Mouse (Mus musculus): ENCODE measurements at regions not wholly inside any gene's neighbourhood (a gene's known extent, or its start where the extent isn't known, plus 50 kb on each side); places are given as distances from the start of the nearest gene placed in this dataset.

DNA sequence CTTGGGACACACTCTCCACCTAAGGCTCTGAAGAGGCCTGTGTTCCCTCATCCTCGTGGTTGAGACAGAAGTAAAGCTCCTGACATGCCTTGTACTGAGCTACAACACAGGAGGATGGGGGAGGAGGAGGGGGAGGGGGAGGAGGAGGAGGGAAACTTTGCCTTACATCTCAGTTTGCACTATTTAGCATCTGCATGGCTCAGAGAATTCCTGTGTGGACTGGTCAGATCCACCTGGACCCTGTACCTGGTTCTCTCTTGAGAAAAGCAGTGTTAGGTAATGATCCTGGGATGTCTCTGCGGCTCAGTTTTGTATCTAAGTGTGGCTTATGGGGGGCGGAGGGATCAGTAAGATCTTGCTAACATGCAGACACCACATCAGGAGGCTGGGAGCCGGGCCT, 102.2 kb upstream of the Sulf2 start:
- peaks cover 23% of the 10 kb centered on the region for H3K4me1 ChIP-seq

DNA sequence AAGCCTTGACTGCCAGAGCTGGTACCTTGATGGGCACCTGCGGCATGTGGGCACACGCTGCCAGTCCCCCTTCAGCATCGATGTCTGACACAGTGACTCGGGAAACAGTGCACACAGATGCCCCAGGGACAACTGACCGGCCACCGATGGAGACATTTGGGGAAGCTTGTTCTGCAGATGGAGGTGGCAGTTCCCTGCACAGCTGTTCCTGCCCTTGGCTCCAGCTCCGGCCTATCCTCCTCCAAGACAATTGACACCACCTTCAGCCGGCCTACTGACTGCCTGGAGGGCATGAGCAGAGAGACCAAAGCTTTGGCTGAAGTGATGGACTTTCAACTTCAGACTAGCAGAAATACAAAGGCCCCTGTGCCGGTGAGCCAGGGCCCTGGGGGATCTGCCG, 100.7 kb upstream of the Sulf2 start:
- 90% methylated on average over 10 of the region's 10 CpGs for WGBS
- no peak for ATAC-seq (replicated peaks)
- H3K9me3 ChIP-seq, result no peaks in the 10 kb centered on the region

More for the DNA sequence above, 102.2 kb upstream of the Sulf2 start:
- Histone ChIP-seq H3K9ac (replicated peaks) (no peak overlapping the region), H3K4me2 (replicated peaks) (no peak overlapping the region), H3K9me3 (no peaks in the 10 kb centered on the region), H3K27ac (replicated peaks) (no peak overlapping the region), H3K27me3 (no peaks in the 10 kb centered on the region), H3K36me3 (no peaks in the 10 kb centered on the region), H3K4me3 (no peak overlapping the region)
- no peak for ATAC-seq (replicated peaks)
- 64% methylated on average over 4 of the region's 4 CpGs for WGBS

DNA sequence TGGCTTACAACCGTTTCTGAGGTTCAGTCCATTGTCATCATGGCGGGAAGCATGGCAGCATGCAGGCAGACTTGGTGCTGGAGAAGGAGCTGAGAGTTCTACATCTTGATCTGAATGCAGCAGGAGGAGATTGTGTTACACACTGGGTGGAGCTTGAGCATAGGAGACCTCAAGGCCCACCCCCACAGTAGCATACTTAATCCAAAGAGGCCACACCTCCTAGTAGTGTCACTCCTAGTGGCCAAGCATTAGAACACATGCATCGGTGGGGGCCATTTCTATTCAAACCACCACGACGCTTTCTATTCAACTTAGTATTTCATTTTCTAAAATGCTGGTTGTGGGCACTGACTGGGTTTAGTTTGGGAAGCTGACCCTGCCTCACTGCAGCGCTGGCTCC, 99.1 kb upstream of the Sulf2 start:
- Histone ChIP-seq H3K27me3 (no peaks in the 10 kb centered on the region), H3K4me1 (peaks cover 12% of the 10 kb centered on the region), H3K4me2 (replicated peaks) (no peak overlapping the region), H3K9me3 (no peaks in the 10 kb centered on the region), H3K4me3 (no peak overlapping the region), H3K9ac (replicated peaks) (no peak overlapping the region), H3K27ac (replicated peaks) (no peak overlapping the region), H3K36me3 (no peaks in the 10 kb centered on the region)
- ATAC-seq (replicated peaks), result no peak
- WGBS, result 77% methylated on average over 6 of the region's 6 CpGs

More for the DNA sequence above, 100.7 kb upstream of the Sulf2 start:
- H3K4me2 ChIP-seq (replicated peaks), result no peak overlapping the region
- no peak overlapping the region for H3K27ac ChIP-seq (replicated peaks)
- H3K9ac ChIP-seq (replicated peaks), result no peak overlapping the region
- peaks cover 16% of the 10 kb centered on the region for H3K4me1 ChIP-seq
- H3K36me3 ChIP-seq, result no peaks in the 10 kb centered on the region
- H3K27me3 ChIP-seq, result no peaks in the 10 kb centered on the region
- no peak overlapping the region for H3K4me3 ChIP-seq

DNA sequence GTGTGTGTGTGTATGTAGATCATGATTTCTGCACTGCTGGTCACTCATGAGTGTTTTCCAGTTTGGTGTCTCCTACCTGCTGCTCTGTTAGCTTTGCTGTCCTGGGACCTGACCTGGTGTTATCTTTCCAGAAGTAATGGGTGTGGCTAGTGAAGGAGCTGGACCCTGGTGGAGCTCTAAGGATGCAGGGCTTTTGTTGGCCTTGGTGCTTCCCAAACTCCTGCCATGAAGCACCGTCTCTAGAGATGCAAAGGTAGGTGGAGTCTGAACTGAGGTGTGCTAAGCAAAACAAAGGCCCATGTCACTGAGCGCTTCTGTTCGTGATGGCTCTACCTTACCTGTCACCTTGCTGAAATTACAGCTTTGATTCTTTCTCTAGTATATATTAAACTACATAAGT, 96.6 kb upstream of the Sulf2 start:
- 92% methylated on average over 3 of the region's 3 CpGs for WGBS
- Histone ChIP-seq H3K4me1 (peaks cover 6% of the 10 kb centered on the region), H3K27me3 (no peaks in the 10 kb centered on the region), H3K4me3 (no peak overlapping the region), H3K9ac (replicated peaks) (no peak overlapping the region), H3K27ac (replicated peaks) (no peak overlapping the region), H3K9me3 (no peaks in the 10 kb centered on the region), H3K4me2 (replicated peaks) (no peak overlapping the region), H3K36me3 (no peaks in the 10 kb centered on the region)
- no peak for ATAC-seq (replicated peaks)

DNA sequence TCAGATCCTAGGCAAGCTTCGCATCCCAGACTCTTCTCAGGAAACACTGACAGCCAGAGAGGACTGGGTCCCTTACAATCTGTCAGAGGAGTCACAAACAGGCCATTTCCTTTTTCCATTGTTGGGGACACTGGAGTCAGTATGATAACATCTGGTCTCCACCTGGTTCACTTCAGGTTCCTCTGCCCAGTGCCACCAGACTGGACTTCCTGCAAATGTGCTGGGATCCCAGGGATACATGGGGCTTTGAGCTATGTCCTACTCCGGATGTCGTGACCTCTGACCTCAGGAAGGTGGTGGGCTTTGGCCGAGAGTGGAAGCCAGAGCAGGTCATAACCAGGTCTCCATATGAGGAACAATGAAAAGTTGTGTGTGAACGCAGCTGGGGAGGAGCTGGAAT, 96.0 kb upstream of the Sulf2 start:
- 83% methylated on average over 5 of the region's 5 CpGs for WGBS
- H3K4me1 ChIP-seq, result peaks cover 6% of the 10 kb centered on the region
- no peaks in the 10 kb centered on the region for H3K9me3 ChIP-seq
- H3K4me2 ChIP-seq (replicated peaks), result no peak overlapping the region
- H3K9ac ChIP-seq (replicated peaks), result no peak overlapping the region
- no peaks in the 10 kb centered on the region for H3K27me3 ChIP-seq
- no peak overlapping the region for H3K27ac ChIP-seq (replicated peaks)
- H3K4me3 ChIP-seq, result no peak overlapping the region
- no peak for ATAC-seq (replicated peaks)
- no peaks in the 10 kb centered on the region for H3K36me3 ChIP-seq

DNA sequence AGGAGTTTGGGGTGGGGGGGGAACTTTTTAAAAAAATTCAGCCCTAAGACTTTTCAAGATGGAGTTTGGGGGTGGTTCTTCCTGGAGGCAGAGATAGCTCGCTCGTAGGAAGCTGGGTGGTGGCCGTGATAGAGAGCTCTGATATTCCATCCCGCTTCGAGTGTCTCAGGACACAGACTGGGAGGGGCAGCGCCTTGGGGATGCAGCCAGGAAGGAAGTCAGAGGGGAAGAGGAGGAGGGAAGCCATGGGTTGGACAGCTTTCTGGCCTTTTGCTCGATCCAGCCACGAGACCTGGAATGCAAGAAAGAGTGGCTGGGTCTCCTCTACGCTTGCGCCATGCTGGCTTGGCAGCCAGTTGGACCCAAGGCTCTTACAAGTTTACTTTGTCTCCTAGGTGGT, 95.1 kb upstream of the Sulf2 start:
- H3K4me1 ChIP-seq, result peaks cover 6% of the 10 kb centered on the region
- no peak overlapping the region for H3K9ac ChIP-seq (replicated peaks)
- 91% methylated on average over 10 of the region's 10 CpGs for WGBS
- H3K4me2 ChIP-seq (replicated peaks), result no peak overlapping the region
- no peak overlapping the region for H3K27ac ChIP-seq (replicated peaks)
- no peaks in the 10 kb centered on the region for H3K36me3 ChIP-seq
- no peaks in the 10 kb centered on the region for H3K9me3 ChIP-seq
- no peak for ATAC-seq (replicated peaks)
- no peaks in the 10 kb centered on the region for H3K27me3 ChIP-seq
- no peak overlapping the region for H3K4me3 ChIP-seq

DNA sequence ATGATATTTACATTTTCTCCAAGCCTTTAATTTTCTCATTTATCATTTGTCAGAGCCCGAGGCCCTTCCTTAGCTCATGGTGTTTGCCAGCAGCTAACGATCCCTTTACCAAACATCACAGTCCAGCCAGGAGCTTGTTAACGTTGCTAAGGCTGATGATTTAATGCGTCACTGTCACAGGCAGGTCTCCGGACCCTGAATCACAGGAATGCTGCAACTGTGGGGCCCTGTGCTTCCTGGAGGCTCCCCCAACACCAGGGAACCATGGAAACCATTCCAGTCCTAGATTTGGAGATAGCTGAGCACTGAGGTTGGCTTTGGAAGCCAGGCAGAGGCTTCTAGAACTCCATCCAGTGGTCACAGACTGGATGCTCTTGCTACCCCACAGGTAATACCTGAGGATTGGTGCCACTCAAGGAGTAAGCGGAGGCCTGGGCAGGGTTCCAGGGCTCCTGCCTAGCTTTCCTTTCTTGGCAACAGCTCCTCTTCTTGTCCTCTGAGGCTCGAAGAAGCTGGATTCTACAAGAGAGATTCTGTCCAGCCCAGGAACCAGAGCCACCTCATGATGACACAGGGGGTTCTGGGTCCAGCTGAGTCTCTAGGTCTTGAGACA, 94.0 kb upstream of the Sulf2 start:
- Histone ChIP-seq H3K9ac (replicated peaks) (no peak overlapping the region), H3K36me3 (no peaks in the 10 kb centered on the region), H3K27ac (replicated peaks) (no peak overlapping the region), H3K4me3 (no peak overlapping the region), H3K27me3 (no peaks in the 10 kb centered on the region), H3K4me1 (peaks cover 6% of the 10 kb centered on the region), H3K9me3 (no peaks in the 10 kb centered on the region), H3K4me2 (replicated peaks) (no peak overlapping the region)
- WGBS, result 24% methylated on average over 7 of the region's 7 CpGs
- no peak for ATAC-seq (replicated peaks)

DNA sequence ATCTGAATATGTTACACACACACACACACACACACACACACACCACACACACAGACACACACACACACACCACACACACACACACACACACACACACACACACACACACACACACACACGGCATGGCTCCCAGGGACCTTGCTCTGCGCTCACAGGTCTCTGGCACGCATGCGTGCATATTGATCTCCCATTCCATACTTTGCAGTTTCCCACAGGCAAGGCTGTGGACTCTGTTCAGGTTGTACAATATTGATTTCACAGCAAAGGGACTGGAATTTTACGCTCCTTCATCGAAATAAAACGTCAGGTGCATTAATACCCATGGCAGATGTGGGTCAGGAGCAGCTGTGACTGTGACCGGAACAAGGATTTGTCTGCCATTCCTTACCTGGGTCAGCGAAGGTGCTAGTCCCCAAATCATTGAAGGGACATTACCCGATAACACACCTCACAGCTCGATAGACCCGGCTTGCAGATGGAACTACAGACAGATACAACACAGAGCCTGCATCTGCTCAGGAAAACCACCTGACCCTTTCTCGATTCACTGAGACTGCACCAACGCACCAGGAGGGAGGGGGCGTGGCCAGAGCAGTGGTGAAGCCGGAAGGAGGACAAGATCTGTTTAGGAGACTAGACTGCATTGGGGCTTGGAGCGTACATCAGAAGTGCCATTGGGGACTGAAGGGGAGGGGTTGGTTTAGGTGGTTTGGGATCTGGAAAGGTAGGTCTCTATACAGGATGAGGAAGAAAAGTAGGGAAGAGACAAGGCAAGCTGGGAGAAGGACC, 91.1 kb upstream of the Sulf2 start:
- Histone ChIP-seq H3K27ac (replicated peaks) (no peak overlapping the region), H3K27me3 (no peaks in the 10 kb centered on the region), H3K9me3 (no peaks in the 10 kb centered on the region), H3K36me3 (no peaks in the 10 kb centered on the region), H3K4me3 (no peak overlapping the region), H3K9ac (replicated peaks) (no peak overlapping the region), H3K4me2 (replicated peaks) (no peak overlapping the region), H3K4me1 (peaks cover 6% of the 10 kb centered on the region)
- 82% methylated on average over 17 of the region's 17 CpGs for WGBS
- no peak for ATAC-seq (replicated peaks)

DNA sequence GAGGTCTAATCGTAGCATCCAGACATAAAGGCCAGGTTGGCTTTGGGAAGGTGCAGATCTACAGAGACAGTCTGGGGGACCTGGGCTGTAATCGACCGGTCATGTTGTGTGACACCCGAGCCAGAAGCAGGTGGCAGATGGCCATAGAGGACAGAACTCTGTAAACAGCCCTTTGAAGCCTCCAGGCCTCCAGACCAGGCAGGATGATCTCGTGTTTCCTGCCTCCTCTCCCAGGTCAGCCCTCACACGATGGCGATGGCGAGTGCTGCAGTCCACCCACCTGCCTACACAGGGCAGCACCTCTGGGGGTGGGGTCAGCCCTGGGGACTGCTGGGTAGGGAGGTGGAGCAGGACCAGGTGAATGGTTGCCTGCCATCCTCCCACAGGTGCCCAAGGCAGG, 89.8 kb upstream of the Sulf2 start:
- H3K4me2 ChIP-seq (replicated peaks), result no peak overlapping the region
- no peak for ATAC-seq (replicated peaks)
- no peak overlapping the region for H3K27ac ChIP-seq (replicated peaks)
- no peaks in the 10 kb centered on the region for H3K27me3 ChIP-seq
- peaks cover 6% of the 10 kb centered on the region for H3K4me1 ChIP-seq
- no peaks in the 10 kb centered on the region for H3K36me3 ChIP-seq
- no peak overlapping the region for H3K4me3 ChIP-seq
- no peak overlapping the region for H3K9ac ChIP-seq (replicated peaks)
- no peaks in the 10 kb centered on the region for H3K9me3 ChIP-seq
- WGBS, result 75% methylated on average over 8 of the region's 8 CpGs

DNA sequence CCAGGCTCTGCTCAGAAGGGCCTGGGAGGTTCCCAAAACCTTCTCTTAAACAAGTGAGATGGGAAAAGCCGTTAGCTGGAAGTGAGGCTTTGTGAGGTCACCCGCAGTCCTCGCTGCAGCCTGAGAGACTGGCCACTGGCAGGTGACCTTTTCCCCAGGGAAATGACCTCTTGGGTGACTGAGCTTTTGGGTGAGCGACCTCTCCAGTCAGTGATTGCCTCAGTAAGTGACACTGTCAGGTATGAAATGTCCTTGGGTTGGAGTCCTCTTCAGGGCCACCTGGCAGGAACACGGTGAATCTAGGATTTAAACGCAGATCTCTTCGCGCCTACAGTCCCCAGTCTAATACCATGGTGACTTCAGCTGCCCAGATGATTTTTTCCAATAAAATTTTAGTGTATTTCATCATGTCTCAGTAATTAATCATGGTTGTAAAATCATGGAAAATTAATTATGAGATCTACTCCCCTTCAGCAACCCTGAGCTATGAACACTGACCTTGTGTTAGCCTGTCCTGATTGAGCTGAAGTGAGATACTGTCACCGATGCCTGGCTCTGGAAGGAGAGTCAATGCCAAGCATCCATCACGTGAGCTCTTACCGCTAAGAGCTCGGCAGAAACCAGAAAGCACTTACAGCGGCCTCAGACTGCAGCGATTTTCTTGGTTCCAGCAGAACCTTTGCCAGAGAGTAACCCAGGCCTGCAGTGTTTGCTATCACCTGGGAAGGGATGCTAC, 87.5 kb upstream of the Sulf2 start:
- ATAC-seq (replicated peaks), result no peak
- H3K9me3 ChIP-seq, result no peaks in the 10 kb centered on the region
- WGBS, result 76% methylated on average over 14 of the region's 14 CpGs
- H3K4me2 ChIP-seq (replicated peaks), result no peak overlapping the region
- H3K4me1 ChIP-seq, result peaks cover 5% of the 10 kb centered on the region; the same call in 1 of the 2 replicates
- H3K4me3 ChIP-seq, result no peak overlapping the region
- no peaks in the 10 kb centered on the region for H3K36me3 ChIP-seq
- H3K9ac ChIP-seq (replicated peaks), result no peak overlapping the region
- no peak overlapping the region for H3K27ac ChIP-seq (replicated peaks)
- no peaks in the 10 kb centered on the region for H3K27me3 ChIP-seq

DNA sequence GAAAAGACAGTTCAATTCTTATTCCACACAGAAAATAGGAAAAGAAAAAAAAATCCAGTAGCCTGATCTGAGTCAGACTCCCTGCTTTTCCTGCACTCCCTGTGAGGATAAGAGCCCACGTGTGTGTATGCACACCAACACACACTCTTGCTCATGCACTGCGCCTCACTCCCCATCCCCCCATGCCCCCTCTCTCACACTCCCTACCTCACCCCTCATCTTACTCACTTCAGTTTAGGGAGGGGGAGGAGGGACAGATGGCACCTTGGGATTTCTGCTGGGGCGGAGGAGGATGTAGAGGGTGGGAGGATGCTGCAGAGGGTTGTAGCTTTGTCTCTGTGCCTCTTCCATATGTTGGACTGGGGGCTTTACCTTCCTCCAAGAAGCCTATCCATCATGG, 85.8 kb upstream of the Sulf2 start:
- Histone ChIP-seq H3K4me1 (peaks cover 9% of the 10 kb centered on the region), H3K9me3 (no peaks in the 10 kb centered on the region), H3K4me2 (replicated peaks) (no peak overlapping the region), H3K36me3 (no peaks in the 10 kb centered on the region), H3K27ac (replicated peaks) (no peak overlapping the region), H3K4me3 (no peak overlapping the region), H3K9ac (replicated peaks) (no peak overlapping the region), H3K27me3 (no peaks in the 10 kb centered on the region)
- 80% methylated on average over 3 of the region's 3 CpGs for WGBS
- ATAC-seq (replicated peaks), result no peak

DNA sequence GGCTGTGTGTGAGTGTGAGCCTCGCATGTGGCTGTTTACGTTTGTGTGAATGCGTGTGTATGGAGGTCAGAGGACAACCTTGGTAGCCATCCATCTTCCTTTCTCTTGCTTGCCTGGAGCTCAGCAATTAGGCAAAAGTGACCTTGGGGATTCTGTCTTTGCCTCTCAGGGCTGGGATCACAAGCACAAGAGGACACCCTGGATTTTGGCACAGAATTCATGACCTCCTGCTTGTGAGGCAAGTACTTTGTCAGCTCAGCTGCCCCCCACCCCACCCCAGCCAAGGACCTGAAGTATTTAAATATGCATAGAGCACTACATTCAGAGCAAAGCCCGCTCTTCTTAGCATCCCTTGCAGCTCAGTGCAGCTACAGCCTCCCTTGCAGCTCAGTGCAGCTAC, 84.6 kb upstream of the Sulf2 start:
- H3K4me1 ChIP-seq, result peaks cover 17% of the 10 kb centered on the region
- no peaks in the 10 kb centered on the region for H3K27me3 ChIP-seq
- no peak overlapping the region for H3K9ac ChIP-seq (replicated peaks)
- H3K4me2 ChIP-seq (replicated peaks), result no peak overlapping the region
- no peaks in the 10 kb centered on the region for H3K36me3 ChIP-seq
- no peak for ATAC-seq (replicated peaks)
- no peak overlapping the region for H3K4me3 ChIP-seq
- no peaks in the 10 kb centered on the region for H3K9me3 ChIP-seq
- H3K27ac ChIP-seq (replicated peaks), result no peak overlapping the region
- 87% methylated on average over 4 of the region's 4 CpGs for whole genome bisulfite sequencing

Measured in forebrain, embryonic 15.5 days (tissue).